Mouse (Mus musculus): Measurements from ENCODE around the gene Mbd4. TPM values are rescaled to one million over a fixed set of nuclear protein-coding genes. Genes with fewer than 3 reads are reported as not detected.
A peak's percentile ranks its signal among the peaks of the same experiment; 100 is the strongest.

Gene Mbd4
- polyA plus RNA-seq (2016; fragmentation: Nextera tagmentation; extraction: Ambion mirVana) = 36.2 and 39.2 TPM in 2 replicates

DNA sequence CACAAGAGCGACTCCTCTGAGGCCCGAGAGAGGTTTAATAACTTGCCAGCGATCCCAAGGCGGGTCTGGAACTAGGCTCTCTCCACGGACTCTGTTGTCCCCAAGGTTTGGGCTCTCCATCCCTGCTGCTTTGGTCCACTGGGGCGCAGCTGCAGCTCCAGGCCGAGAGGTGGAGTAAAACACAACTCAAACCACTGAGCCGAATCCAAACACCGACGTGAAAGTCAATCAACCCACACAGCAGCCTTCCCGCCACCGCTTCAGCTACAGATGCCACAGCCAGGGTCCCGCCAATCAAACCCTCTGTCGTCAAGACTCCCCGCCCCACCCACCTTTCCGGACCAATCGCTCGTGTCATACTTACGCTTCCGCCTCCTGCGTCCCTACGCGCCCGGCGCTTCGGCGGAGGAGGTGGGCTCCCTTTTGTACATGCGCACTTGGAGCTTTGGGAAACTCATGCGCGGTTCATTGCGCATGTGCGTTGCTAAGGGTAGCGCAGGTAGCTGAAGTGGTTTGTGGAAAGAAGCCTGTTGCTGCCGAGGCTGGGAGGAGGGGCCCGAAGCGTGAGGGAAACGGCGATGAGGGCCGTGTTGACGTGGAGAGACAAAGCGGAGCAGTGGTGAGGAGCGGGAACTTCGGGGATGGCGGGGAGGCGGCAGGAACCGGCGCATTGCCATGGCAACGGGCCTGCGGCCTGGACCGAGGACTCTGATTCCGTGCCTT, at the start of gene Mbd4, which contains the start of gene Ift122:
Gene Mbd4 (minus strand): TSS at position 281 of the 723 bp plus-strand sequence.
Gene Ift122 (plus strand): TSS at position 380 of the 723 bp plus-strand sequence.
- DNase-seq (ENCODE audit: extremely low spot score, low spot score) = peak; percentile 99
- H3K27ac ChIP-seq = peak within 1 kb of the TSS; percentile 91
- H3K9me3 ChIP-seq = no peaks in the 10 kb centered on the region
- WGBS = under 1% methylated on average over 51 of the region's 51 CpGs
- H3K4me1 ChIP-seq = peaks cover 27% of the 10 kb centered on the region
- H3K4me3 ChIP-seq = peak within 1 kb of the TSS; percentile 73
- H3K27me3 ChIP-seq (ENCODE audit: poor library complexity, severe bottlenecking) = no peaks in the 10 kb centered on the region
- H3K36me3 ChIP-seq (replicated peaks) = peaks cover 23% of the 10 kb centered on the region

DNA sequence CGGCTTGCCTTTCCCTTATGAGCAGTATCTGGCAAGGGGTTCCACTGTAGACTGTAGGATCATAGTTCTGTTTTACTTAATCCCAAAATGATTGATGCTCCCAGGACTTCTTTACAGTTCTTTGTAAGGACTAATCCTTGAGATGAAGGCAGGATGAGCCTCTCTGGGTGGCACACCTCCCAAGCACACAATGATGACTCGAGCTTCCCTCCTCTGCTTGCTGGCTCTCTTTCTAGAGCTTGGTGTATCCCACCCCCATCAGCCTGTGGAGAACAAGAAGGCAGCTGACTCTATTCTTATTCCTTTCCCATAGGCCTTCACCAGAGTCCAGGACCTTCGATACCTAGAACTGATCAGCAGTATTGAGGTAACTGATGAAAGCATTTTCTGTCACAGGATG, 49.4 kb upstream of the Mbd4 start:
- no peaks in the 10 kb centered on the region for H3K9me3 ChIP-seq
- no peak for DNase-seq (ENCODE audit: extremely low spot score, low spot score)
- 80% methylated on average over 3 of the region's 3 CpGs for WGBS
- no peak overlapping the region for H3K4me3 ChIP-seq
- H3K27me3 ChIP-seq (ENCODE audit: poor library complexity, severe bottlenecking) = no peaks in the 10 kb centered on the region
- H3K36me3 ChIP-seq (replicated peaks) = peaks cover 48% of the 10 kb centered on the region
- H3K27ac ChIP-seq = no peak overlapping the region
- H3K4me1 ChIP-seq = no peaks in the 10 kb centered on the region

DNA sequence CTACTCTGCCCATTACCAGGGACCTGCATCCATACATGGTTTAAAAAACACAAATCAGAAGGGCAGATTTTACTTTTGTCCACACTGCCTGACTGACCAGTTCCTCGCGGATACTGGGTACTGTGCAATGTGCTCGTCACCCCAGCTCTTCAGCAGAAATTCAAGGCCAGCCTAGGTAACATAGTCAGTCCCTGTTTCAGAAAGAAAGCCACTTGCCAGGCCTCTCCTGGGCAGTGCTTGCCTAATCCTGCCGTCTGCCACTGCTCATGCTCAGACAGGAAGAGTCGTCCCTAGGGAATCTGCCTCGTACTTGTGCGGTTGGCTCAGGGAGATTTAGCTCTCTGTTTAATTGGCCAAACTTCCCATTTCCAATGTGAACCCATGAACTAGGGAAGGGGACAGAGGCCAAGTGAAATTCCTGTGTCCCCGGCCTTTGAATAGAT, 48.3 kb upstream of the Mbd4 start:
- Histone ChIP-seq H3K4me1 (no peaks in the 10 kb centered on the region), H3K27ac (0 out of 2 replicates have a peak overlapping the region, but pooled peaks have one; percentile 9), H3K36me3 (replicated peaks) (peaks cover 42% of the 10 kb centered on the region), H3K4me3 (no peak overlapping the region), H3K9me3 (no peaks in the 10 kb centered on the region), H3K27me3 (ENCODE audit: poor library complexity, severe bottlenecking) (no peaks in the 10 kb centered on the region)
- no peak for DNase-seq (ENCODE audit: extremely low spot score, low spot score)
- WGBS = 86% methylated on average over 8 of the region's 8 CpGs

DNA sequence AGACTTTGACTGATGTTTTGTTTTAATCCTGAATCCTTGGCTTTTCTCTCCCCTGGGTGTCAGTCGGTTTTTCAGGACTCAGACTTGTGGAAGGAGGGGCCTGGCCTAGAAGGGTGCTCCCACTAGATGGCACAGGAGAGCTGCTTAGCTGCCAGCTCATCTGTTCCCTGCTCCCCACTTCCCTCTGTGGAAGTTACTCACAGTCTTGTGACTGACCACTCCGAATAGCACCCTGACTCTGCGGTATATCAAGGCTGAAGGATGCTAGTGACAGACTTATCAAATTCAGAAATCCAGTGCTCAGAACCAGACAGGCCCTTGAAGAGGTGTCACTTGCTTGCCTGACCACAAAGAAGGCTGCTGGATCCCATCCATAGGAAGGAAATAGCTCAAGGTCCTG, 47.9 kb upstream of the Mbd4 start:
- DNase-seq (ENCODE audit: extremely low spot score, low spot score) = peak; percentile 30
- Histone ChIP-seq H3K27ac (no peak overlapping the region), H3K4me3 (no peak overlapping the region), H3K9me3 (no peaks in the 10 kb centered on the region), H3K27me3 (ENCODE audit: poor library complexity, severe bottlenecking) (no peaks in the 10 kb centered on the region), H3K4me1 (no peaks in the 10 kb centered on the region), H3K36me3 (replicated peaks) (peaks cover 40% of the 10 kb centered on the region)
- 36% methylated on average over 3 of the region's 3 CpGs for WGBS

DNA sequence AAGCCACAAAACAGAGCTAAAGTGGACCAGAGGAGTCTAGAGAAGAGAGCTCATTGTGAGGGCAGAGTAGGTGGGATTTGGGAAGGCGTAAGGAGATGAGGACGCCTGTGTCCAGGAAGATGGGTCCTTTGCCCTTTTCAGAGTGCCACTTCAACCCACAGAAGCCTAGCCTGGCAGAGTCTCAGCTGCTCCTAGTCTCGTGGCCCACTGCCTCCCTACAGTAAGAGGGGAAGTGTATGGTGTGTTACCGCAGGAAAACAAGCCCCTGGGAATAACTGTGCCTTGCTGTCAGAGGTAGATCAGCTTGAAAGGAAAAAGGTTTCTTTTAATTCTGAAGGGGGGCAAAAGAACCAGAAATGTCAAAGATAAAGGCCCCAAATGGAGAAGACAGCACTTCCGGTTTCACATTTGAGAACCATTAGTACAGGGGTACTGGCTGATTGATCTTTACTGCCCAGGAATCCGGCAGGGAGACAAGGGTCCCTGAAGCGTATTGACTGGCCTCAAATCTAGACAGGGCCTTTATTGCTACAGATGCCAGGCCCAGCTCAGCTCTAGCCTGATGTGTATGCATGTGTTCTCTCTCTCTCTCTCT, 44.9 kb upstream of the Mbd4 start:
- peaks cover 39% of the 10 kb centered on the region for H3K36me3 ChIP-seq (replicated peaks)
- H3K4me3 ChIP-seq = no peak overlapping the region
- no peaks in the 10 kb centered on the region for H3K27me3 ChIP-seq (ENCODE audit: poor library complexity, severe bottlenecking)
- H3K27ac ChIP-seq = no peak overlapping the region
- no peaks in the 10 kb centered on the region for H3K9me3 ChIP-seq
- H3K4me1 ChIP-seq = no peaks in the 10 kb centered on the region
- DNase-seq (ENCODE audit: extremely low spot score, low spot score) = no peak
- 84% methylated on average over 7 of the region's 7 CpGs for WGBS

DNA sequence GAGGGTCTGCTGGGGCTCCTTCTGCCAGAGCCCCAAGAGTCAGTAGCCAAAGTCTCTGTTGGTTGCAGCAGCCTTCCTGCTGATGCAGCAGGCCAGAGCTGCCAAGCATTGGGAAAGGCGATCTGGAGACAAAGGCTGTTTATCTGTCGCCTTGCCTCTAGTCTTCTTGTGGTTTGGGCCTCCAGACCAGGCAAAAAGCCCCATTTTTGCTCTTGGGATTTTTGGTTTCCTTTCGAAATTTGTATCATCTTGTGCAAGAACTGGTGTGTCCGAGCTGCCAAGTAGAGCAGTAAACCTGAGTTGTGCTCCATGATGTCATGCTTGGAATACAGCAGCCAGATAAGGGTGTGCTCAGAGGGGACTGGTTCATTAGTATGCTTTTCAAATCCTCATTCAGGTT, 43.9 kb upstream of the Mbd4 start:
- Histone ChIP-seq H3K27me3 (ENCODE audit: poor library complexity, severe bottlenecking) (no peaks in the 10 kb centered on the region), H3K4me1 (peaks cover 4% of the 10 kb centered on the region; the same call in 1 of the 2 replicates), H3K4me3 (no peak overlapping the region), H3K27ac (no peak overlapping the region), H3K9me3 (no peaks in the 10 kb centered on the region), H3K36me3 (replicated peaks) (peaks cover 39% of the 10 kb centered on the region)
- WGBS = 79% methylated on average over 4 of the region's 4 CpGs
- no peak for DNase-seq (ENCODE audit: extremely low spot score, low spot score)

DNA sequence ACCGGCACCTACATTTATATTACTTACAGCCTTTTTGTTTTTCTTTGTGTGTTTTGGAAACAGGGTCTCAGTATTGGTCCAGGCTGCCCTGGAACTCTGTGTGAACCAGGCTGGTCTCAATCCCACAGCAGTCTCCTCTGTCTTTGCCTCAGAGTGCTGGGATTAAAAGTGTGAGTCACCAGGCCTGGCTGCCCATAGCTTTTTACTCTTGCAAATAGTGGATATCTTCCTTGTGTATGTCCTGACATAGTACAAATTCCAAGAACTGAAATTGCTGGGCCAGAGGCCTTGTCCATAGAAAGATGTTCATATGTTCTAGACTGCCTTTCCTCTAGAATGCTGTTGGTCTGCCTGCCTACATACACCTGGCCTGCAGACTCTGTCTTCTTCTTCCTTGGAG, 43.2 kb upstream of the Mbd4 start:
- H3K4me3 ChIP-seq = no peak overlapping the region
- peaks cover 11% of the 10 kb centered on the region for H3K4me1 ChIP-seq
- H3K27me3 ChIP-seq (ENCODE audit: poor library complexity, severe bottlenecking) = no peaks in the 10 kb centered on the region
- no peak for DNase-seq (ENCODE audit: extremely low spot score, low spot score)
- no peaks in the 10 kb centered on the region for H3K9me3 ChIP-seq
- 57% methylated on average over 1 of the region's 1 CpGs for WGBS
- H3K27ac ChIP-seq = no peak overlapping the region
- peaks cover 46% of the 10 kb centered on the region for H3K36me3 ChIP-seq (replicated peaks)

DNA sequence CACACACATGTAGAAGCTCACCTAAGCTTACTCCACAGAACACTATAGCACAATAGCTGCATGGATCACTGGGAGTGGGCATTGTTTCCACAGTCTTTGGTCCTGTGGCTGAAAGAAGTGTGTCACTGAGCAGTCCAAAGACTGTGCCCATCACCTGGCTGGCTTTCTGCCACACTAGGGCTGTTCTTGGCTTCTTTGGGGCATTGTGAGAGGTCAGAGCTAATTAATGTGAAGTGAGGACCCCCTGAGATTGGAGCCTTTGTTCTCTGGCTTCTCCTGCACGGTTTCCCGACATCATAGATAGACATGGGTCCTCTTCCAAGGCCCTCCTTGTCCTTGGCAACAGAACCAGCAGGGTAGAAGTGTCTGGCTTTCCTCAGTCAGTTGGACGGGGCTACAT, 39.2 kb upstream of the Mbd4 start:
- Histone ChIP-seq H3K4me3 (no peak overlapping the region), H3K9me3 (peaks cover 7% of the 10 kb centered on the region; the same call in 1 of the 2 replicates), H3K27me3 (ENCODE audit: poor library complexity, severe bottlenecking) (no peaks in the 10 kb centered on the region), H3K4me1 (peaks cover 16% of the 10 kb centered on the region), H3K36me3 (replicated peaks) (peaks cover 63% of the 10 kb centered on the region), H3K27ac (peak overlapping the region; percentile 44; the same call in 1 of the 2 replicates)
- WGBS = 76% methylated on average over 3 of the region's 3 CpGs
- DNase-seq (ENCODE audit: extremely low spot score, low spot score) = no peak

DNA sequence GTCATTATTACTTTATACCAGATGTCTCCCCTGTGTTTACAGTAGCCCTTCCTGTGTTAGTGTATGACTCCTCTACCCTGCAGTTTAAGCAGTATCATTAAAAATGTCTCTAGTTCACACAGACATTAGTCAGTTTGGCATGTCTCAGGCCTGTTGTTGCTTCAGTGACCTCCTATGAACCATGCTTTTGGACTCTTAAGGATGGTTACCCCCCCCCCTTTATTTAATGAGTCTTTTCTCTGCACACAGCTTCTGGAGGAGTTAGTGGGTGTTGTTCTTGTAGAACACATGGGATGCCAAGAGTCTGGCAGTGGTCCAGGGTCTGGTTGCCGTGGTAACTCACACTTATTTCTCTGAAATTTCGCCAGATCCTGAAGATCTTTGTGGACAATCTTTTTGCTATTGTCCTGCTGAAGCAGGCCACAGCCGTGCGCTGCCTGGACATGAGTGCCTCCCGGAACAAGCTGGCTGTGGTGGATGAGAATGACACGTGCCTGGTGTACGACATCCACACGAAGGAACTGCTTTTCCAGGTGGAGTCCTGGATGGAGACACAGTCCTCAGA, 38.4 kb upstream of the Mbd4 start:
- H3K27me3 ChIP-seq (ENCODE audit: poor library complexity, severe bottlenecking) = no peaks in the 10 kb centered on the region
- H3K4me1 ChIP-seq = peaks cover 16% of the 10 kb centered on the region
- H3K4me3 ChIP-seq = no peak overlapping the region
- H3K36me3 ChIP-seq (replicated peaks) = peaks cover 67% of the 10 kb centered on the region
- peak overlapping the region; percentile 52; the same call in 1 of the 2 replicates for H3K27ac ChIP-seq
- DNase-seq (ENCODE audit: extremely low spot score, low spot score) = no peak
- peaks cover 7% of the 10 kb centered on the region; the same call in 1 of the 2 replicates for H3K9me3 ChIP-seq
- WGBS = 83% methylated on average over 8 of the region's 8 CpGs

DNA sequence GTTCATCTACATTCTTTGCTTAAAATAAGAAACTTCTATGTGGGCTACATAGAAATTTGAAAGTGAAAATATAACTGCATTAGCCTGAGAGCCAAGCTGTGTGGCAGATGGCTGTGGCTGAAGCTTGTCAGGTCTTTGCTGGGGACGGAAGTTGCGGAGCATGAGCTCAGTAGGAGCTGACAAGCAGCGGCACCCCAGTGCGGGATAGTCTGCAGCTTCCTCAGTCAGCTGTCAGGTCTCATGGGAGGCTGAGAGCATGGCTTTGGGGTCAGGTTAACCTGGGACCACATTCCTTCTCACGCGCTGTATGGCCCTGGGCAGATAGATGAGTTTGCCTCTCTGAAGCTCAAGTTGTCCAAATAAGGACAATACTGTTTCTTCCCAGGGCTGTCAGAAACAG, 37.9 kb upstream of the Mbd4 start:
- H3K9me3 ChIP-seq = peaks cover 7% of the 10 kb centered on the region; the same call in 1 of the 2 replicates
- H3K27ac ChIP-seq = no peak overlapping the region
- H3K27me3 ChIP-seq (ENCODE audit: poor library complexity, severe bottlenecking) = no peaks in the 10 kb centered on the region
- 91% methylated on average over 6 of the region's 6 CpGs for WGBS
- H3K4me1 ChIP-seq = peaks cover 16% of the 10 kb centered on the region
- no peak overlapping the region for H3K4me3 ChIP-seq
- DNase-seq (ENCODE audit: extremely low spot score, low spot score) = no peak
- H3K36me3 ChIP-seq (replicated peaks) = peaks cover 68% of the 10 kb centered on the region

DNA sequence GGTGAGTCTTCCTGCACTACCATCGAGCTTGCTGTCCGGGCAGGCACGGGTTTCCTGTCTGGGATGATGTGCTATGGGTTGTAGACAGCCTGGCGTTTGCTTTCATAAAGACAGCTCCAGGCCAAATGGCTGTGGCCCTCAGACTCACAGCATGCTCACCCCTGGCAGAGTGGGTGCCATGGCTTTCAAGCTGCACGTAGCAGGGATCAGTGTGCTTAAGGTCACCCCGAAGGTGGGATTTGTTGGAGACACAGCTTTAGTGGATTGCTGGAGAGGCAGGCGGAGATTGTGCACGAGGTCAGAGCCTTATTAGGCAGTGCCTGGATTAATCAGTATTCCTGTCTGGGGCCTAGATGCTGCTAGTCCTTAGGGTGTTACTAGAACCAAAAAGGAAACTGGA, 37.4 kb upstream of the Mbd4 start:
- WGBS = 89% methylated on average over 8 of the region's 8 CpGs
- Histone ChIP-seq H3K27ac (0 out of 2 replicates have a peak overlapping the region, but pooled peaks have one; percentile 20), H3K4me1 (peaks cover 16% of the 10 kb centered on the region), H3K36me3 (replicated peaks) (peaks cover 72% of the 10 kb centered on the region), H3K27me3 (ENCODE audit: poor library complexity, severe bottlenecking) (no peaks in the 10 kb centered on the region), H3K4me3 (no peak overlapping the region), H3K9me3 (peaks cover 7% of the 10 kb centered on the region; the same call in 1 of the 2 replicates)
- DNase-seq (ENCODE audit: extremely low spot score, low spot score) = no peak

DNA sequence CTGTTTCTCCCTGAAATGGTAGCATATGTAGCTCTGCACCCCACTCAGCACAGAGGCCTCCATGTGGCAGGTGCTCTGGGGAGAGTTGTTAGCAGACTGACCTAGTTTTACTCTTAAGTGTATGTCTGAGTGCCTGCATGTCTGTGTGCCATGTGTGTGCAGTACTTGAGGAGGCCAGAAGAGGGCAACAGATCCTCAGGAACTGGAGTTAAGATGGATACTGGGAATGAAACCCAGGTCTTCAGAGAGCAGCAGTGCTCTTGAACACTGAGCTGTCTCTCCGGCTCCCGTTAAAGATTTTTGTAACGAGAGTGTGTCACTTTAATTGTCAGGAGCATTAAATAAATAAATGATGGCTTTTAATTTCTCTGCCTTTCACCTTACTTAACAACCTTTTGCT, 35.1 kb upstream of the Mbd4 start:
- 96% methylated on average over 3 of the region's 3 CpGs for WGBS

DNA sequence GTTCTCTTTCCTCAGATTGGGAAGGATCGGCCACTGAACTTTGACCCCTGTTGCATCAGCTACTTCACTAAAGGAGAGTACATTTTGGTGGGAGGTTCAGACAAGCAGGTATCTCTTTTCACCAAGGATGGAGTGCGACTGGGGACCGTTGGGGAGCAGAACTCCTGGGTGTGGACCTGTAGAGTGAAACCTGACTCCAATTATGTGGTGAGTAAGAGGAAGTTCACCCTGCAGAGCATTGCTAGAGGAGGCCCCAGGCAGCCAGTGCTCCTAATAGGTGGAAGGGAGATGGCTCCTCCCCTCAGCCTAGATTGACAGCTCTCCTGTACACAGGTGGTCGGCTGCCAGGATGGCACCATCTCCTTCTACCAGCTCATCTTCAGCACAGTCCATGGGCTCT, 33.7 kb upstream of the Mbd4 start:
- Histone ChIP-seq H3K4me1 (peaks cover 10% of the 10 kb centered on the region), H3K4me3 (no peak overlapping the region), H3K9me3 (peaks cover 7% of the 10 kb centered on the region; the same call in 1 of the 2 replicates), H3K27me3 (ENCODE audit: poor library complexity, severe bottlenecking) (no peaks in the 10 kb centered on the region), H3K36me3 (replicated peaks) (peaks cover 66% of the 10 kb centered on the region), H3K27ac (no peak overlapping the region)
- WGBS = 78% methylated on average over 4 of the region's 4 CpGs
- no peak for DNase-seq (ENCODE audit: extremely low spot score, low spot score)

More for the DNA sequence above, 35.1 kb upstream of the Mbd4 start:
- Histone ChIP-seq H3K27ac (no peak overlapping the region), H3K36me3 (replicated peaks) (peaks cover 71% of the 10 kb centered on the region), H3K4me1 (peaks cover 16% of the 10 kb centered on the region), H3K27me3 (ENCODE audit: poor library complexity, severe bottlenecking) (no peaks in the 10 kb centered on the region), H3K9me3 (peaks cover 7% of the 10 kb centered on the region; the same call in 1 of the 2 replicates), H3K4me3 (no peak overlapping the region)
- peak; percentile 20 for DNase-seq (ENCODE audit: extremely low spot score, low spot score)
